Mouse (Mus musculus): ENCODE results near the gene D630045J12Rik.

- TF ChIP-seq CTCF (IDR thresholded peaks at IDR 0.05) (no peak), EP300 (IDR thresholded peaks at IDR 0.05) (no peak)
Observed at GRCm38 (mm10) chr6:38252139-38252538, 1.7 kb downstream of the D630045J12Rik start.

Measured in lung, postnatal 0 days (tissue).